Mouse (Mus musculus): Measurements from ENCODE around the gene Fbln1. TPM values are rescaled to one million over a fixed set of nuclear protein-coding genes. Genes with fewer than 3 reads are reported as not detected.

The Fbln1 gene
- polyA plus RNA-seq (2017; shearing (Covaris generic)): not detected

GRCm38 (mm10) chr15:85205792-85206702, at the start of gene Fbln1:
Fbln1 (plus strand) TSS chr15:85205949.

GRCm38 (mm10) chr15:85335671-85336300, 130.0 kb downstream of the Fbln1 start, which contains the start of gene Atxn10:
Atxn10 (plus strand) TSS chr15:85336245.

Other genes starting within 250 kb of the Fbln1 start
- 22.8 TPM for gene 5031439G07Rik, start 217.4 kb upstream of the Fbln1 start, polyA plus RNA-seq (2017; shearing (Covaris generic))
- not detected for gene Upk3a, start 188.8 kb upstream of the Fbln1 start, polyA plus RNA-seq (2017; shearing (Covaris generic))
- gene Fam118a, start 177.0 kb upstream of the Fbln1 start, polyA plus RNA-seq (2017; shearing (Covaris generic)): 39.1 TPM
- 0.10 TPM for gene Smc1b, start 74.0 kb upstream of the Fbln1 start, polyA plus RNA-seq (2017; shearing (Covaris generic))
- not detected for gene Ribc2, start 73.9 kb upstream of the Fbln1 start, polyA plus RNA-seq (2017; shearing (Covaris generic))
- 66.8 TPM for gene Atxn10, start 130.3 kb downstream of the Fbln1 start, polyA plus RNA-seq (2017; shearing (Covaris generic))

Data from effector memory CD4-positive, alpha-beta T cell, adult 7 months (primary cell).